Mouse (Mus musculus) adipocyte (in vitro differentiated cells): Measurements from ENCODE around the gene Nipa1.

Experiments
- DNase-seq: peaks from one replicate; pipeline ENCODE4 v3.0.0-alpha.2; 2016; ENCODE audit warnings: low spot score

Gene Nipa1

DNA sequence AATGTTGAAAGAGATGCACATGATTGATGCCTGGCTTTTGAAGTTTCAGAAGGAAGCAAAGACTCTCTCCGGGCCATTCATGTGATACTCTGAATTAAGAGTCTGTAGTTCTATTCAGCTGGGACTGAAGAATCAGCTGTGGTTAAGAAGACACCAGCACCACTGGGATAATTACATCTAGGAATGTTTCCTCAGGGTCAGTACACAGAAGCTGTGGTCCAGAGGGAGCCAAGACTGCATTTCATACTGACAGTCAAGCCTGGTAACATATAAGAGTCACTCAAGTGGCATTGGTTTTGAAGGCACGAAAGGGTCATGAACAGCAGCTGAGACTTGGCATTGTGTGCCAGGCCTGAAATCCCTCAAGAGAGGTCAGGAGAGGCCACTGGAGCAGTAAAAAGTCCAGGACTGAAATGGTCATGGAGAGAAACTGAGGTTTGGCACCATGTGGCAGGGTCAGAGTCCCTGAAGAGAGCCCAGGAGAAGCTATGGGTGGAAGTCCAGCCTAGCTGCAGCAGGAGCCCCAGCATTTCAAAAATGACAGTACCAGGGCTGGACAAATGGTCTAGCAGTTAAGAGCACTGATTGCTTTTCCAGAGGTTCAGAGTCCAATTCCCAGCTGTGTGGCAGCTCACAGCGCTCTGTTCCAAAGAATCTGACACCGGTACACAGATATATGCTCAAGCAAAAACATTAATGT is 9.3 kb downstream of the Nipa1 start:
- peak; percentile 36 for DNase-seq

DNA sequence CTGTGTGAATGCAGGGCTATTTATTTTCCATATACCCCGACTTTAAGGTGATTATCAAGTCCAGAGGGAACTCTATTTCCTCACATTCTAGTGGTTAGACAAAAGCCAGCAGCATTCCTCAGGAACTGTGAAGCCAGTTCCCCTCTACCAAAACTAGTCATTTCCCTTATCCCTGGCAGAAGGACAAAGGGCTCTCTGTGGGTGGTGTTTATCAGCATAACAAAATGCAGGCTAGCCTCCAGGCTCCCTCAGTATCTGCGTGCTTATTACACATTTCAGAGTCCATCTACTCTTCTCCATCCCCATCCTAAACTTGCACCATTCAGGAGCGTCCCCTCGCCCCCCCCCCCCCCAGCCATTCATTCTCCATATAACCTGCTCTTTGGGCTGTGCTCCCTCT is 20.8 kb downstream of the Nipa1 start:
- DNase-seq, result no peak

DNA sequence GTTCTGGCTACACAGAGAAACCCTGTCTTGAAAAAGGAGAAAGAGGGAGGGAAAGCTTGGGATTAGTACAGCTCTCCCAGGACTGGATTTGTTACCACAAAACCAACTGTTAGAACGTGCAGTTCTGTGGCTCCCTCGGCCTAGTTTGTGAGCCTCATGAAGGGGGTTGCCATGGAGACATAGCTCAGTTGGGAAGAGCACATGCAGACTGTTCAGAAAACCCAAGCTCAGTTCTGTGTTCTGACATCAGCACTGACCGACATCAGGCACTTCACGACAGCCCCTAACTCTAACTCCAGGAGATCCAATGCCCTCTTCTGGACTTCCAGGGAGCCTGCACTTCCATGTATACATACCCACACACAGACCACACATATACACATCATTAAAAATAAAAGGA is 24.7 kb downstream of the Nipa1 start:
- DNase-seq, result no peak

DNA sequence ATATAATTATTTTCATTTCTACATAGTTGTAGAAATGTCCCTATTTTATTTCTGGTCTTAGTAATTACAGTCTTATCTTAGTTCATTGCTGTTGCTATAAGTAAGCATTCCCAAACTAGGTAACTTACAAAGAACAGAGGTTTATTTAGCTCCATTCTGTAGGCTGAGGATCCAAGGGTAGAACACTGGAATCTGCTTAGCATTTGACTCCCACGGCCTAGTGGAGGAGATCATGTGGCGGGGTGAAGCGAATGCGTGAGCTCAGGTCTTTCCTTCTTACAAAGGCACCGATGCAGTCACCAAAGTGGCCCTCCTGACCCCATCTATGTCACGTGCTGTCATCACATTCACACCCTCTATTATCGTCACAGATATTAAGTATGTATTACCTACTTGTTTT is 27.9 kb downstream of the Nipa1 start:
- DNase-seq, result no peak

DNA sequence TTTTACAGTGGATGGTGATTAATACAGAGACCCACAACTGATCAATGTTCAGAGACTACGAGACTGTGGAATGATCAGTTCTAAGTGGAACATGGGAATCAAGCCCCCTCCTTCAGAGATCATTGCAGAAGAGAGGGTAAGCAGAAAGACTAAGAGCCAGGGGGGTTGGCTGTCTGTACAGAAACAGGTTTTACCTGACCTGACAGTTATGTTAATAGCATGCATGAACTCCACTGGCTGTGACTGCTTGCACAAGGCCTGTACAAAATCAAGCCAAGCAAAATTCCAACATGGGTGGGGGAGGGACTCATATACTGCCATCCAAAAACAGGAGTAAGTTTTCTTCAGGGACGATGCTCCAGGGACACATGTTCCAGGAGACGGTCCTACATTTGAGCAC is 28.6 kb downstream of the Nipa1 start:
- DNase-seq, result no peak

DNA sequence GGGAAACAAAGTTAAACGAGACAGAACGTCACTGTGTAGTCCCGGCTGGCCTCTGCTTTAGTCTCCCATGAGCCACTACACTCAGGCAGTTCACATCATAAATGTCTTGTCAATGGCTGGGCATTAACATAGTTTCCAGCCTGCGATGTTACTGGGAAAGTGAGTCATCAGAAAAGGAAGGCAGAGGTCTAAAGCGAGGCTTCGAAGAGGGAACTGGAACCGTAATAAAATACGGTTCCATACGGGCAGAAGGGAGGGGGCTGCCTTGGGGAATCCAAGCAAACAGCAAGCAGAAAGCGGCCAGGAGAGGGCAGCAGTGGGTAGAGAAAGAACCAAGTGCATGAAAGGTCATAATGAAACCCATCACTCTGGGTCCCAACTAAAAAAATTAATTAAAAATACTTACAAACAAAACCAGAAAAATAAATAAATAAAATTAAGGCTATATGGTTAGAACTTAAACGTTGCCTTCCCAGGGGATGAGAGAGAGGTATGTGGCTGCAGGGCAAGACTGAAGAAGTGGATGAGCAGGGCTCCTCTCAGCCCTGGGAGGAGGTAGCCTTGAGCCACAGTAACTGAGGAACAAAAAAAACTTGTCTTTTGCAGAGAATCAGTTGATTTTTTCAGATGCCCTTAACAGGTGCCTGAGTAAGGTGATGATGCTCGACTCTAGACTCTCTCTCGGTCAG is 33.1 kb downstream of the Nipa1 start:
- DNase-seq, result peak; percentile 70

DNA sequence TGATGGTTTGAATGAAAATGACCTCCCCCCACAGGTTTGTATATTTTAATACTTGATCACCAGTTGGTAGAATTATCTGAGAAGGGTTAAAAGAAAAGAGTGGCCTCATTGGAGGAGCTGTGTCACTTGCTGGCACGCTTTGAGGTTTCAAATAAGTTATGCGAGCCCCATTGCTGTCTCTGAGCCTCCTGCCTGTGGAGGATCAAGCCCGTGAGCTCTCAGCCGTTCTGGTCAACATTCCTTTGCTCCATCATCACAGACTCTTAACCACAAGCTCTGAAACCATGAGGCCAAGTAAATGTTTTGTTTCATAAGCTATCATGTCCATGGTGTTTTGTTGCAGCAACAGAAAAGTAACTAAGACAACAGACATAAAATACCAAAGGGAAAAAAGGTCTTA is 35.0 kb downstream of the Nipa1 start:
- no peak for DNase-seq

DNA sequence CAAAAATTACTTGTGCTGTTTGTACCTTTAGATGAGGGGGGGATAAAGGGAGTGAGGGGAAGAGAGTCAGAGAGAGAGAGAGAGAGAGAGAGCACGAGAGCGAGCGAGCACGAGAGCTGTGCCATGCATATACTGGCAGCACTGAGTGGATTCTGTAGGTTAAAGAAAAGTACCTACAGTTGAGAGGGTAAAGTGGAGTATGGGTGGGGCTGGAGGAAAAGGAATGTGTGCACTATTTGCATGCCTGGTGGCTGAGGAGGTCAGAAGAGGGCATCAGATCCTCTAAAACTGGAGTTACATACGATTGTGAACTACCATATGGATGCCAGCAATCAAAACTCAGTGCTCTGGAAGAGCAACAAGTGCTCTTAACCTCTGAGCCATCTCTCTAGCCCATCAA is 36.6 kb downstream of the Nipa1 start:
- DNase-seq, result no peak

DNA sequence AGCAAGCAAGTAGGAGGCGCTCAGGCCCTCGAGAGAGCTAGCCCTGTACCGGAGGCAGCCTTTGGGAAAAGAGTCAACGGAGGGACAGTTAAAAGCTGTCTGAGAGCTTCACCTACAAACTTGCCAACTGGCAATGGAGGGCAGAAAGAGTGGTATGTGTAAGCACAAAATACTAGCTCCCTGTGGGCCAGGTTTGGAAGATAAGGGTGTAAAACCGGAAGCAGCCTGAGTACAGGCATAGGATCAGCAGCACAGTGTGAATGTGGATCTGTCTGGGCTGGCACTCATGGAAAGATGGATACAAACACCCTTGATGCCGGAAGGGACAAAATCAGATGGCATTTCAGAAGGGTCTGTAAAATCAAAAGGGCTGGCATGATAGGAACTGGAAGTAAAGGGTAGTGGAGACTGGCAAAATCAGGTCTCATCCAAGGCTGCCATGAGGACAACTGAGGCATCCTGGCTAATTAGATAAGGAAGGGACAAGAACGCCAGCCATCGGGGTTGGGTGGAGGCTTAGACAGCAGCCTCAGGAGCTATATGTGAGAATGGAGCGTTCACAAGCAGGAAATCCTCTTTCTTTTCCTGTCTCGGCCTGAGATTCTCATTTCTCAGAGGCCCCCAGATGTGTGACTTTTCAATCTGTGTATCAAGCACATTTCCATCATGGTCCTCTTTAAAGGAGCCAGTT is 37.6 kb downstream of the Nipa1 start:
- DNase-seq, result no peak

DNA sequence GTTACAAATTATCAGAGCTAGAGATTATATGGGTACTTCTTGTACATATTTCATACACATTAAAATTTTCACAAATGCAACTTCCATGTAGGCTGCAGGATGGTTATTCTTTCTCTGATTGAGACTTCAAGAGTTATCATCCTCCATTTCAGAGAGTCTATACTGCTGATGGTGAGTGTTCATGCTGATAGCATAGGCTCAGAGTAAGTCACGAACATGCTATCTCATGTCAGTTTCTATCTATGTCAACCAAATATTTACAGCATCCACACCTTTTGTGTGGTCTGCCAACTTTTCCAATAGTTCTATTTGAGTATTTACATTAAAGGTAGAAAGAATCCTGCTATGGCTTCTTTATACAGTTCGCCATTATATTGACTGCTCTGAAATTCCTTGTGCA is 38.2 kb downstream of the Nipa1 start:
- no peak for DNase-seq

DNA sequence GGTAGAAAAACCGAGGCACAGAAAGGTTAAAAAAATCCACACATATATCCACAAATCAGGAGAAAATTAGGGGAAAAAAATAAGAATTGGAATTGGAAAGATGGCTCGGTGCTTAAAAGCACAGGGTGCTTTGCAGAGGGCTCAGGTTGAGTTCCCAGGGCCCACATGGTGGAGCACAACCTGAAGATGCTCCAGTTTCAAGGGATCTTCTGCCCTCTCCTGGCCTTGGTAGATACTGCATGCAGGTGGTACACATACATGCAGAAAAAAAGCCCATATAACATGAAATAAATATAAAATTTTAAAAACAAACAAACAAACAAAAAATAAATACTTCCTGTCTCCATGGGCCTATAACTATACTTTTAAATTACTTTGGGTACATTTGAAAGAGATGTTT is 45.3 kb downstream of the Nipa1 start:
- no peak for DNase-seq

DNA sequence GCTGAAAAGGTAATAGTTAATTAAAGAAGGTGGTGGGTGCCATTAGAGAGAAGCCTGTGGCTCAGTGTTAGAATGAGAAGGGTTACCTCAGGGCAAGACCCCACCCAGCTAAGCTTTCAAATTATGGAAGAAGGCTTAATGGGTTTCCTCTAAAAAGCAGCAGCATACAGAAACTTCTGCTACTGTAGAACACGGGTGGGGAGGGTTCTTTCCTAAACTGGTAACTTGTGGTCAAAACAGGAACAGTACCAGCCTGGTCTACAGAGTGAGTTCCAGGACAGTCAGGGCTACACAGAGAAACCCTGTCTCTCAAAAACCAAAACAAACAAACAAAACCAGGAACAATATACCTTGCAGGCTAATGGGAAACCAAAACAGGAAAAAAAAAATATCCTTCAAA is 50.3 kb downstream of the Nipa1 start:
- DNase-seq, result no peak

DNA sequence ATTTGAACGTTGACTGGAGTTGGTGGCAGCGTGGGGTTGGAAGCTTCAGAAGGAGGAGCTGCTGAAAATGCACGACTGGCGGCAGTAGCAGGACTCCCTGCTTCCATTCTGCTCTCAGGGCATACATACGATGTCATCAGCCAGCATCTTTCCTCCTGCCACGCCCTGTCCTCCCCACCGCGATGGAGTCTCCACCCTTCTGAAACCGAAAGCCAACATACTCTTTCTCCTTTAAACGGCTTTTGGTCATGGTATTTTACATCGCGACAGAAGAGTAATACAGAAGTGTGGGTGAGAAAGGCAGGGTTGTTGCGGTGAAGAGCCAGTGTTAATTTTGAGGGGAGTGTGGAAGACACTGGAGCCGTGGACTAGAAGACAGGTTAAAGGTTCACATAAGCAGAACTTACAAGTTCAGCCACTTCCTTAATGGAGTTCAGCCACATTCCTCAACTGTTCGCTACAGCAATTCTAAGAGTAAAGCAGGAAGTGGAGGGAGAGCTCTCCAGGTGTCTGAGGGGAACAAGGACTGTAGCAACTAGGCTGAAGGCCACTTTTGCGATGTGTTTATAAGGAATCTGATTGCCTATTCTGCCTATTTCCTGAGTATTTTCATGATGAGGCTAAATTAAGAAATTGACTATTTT is 51.4 kb downstream of the Nipa1 start:
- no peak for DNase-seq

DNA sequence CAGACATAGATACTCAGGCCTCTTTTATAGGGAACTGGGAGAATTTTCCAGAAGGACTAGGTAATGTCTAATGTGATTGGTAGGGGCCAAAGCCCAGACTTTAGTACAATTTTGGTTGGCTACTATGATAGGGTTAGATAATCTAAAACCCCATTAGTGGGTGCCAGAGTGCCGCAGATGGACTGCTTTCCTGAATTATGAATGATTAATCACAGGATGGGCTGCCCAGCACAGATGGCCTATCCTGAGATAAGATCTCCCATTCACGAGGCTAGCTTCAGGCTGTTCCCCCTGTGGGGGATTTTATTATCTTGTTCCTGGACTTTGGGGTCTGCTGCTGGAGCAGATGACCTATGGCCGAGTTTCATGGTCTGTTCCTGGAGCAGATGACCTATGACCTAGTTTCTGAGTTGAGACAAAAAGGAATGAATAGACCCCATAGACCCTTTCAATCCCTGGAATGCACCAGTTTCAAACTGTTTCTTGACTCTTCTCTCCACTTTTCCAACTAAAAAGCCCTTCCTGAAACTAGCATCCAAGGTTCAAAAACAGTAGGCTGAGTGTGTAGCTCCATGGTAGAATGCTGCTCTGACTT is 52.8 kb downstream of the Nipa1 start:
- DNase-seq, result no peak

DNA sequence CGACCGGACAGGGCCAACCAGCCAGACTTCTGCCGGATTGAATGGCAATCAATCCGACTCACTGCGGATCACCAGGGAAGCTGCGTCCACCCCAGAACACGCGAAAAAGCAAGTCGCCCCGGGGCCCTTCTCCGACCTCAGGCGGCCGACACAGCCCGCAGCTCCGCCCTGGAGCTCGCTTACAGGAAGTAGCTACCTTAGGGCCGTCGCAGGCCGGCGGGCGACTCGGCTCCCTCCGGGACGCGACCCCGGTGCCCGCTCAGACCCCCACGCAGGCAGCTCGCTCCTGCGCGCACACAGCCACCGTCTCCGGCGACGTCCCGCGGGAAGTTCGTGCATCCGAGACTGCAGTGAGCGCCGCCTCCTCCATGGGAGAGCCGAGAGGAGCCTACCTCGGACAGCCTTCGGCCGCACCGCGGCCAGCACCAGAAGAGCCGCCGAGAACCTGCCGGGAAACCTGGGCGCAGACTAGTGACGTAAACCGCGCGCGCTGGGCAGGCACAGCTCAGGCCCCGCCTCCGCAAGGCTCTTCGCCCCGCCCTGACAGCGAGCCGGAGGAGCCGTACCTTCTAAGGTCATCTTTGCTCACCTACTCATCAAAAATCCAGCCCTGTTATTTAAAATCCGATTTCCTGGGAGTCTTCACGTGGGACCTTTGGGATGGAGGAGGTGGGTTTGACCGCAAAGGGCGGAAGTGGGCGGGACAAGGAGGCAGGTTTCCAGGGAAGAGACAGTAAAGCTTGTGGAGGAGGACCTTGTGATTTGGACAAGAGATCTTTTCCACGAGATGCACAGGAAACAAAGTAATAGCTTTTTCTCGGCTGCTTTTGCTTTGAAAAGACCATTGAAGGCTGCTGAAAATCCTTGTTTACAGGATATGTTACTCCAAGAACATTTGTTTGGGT is 57.5 kb downstream of the Nipa1 start, which contains the start of gene Nipa2:
Gene Nipa2 (minus strand): TSS at position 473 of the 905 bp plus-strand sequence.
- DNase-seq, result peak; percentile 82

DNA sequence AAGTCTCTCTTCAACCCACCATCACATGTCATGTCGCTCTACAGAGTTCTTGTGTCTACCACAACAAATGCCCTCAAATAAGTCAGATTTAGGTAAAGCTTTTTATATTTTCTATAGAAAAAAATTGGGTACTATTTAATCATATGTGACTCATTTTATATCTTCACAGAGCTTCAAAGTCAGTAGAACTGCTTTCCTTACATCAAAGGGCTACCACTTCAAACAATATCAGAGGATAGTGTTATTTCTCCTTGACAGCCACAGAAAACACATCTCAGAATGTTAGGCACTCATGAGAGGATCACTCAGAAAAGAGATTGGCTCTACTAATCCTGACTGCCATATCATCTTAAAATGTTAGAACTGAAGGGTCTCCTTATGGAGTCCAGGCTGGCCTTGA is 59.2 kb downstream of the Nipa1 start:
- DNase-seq, result no peak

DNA sequence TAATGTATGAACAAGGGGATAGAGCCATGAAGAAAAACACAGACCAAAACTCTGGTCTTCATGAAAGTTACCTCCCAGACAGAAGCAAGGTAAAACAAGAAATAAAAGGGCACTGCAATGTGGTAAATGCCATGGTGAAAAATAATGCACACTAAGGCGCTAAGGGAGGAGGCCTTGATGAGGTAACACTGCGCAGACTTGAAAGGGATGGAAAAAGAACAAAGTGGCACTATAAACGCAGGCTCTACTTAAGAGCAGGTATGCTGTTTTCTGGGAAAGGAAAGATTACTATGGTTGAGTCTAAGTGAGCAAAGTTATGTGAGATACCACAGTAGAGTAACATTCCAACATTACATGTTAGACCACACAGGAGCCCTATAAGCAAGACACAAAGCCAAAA is 60.0 kb downstream of the Nipa1 start:
- DNase-seq, result no peak

DNA sequence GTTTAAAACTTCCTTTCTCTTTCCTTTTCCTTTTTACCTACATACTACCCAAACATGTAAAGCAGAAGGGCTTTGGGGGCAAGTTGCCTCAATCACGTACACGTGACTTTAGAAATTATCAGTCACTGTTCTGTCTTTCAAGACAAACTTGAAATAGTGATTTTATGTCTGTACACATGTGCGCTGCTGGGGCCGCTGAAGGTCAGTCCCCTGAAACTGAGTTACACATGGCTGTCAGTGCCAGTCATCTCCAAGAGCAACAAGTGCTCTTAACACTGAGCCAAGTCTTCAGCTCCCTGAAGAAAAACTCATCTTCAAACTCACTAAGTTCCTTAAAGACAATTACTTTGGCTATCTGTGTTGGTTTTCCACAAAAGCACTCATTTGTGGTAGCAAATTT is 61.8 kb downstream of the Nipa1 start:
- no peak for DNase-seq

DNA sequence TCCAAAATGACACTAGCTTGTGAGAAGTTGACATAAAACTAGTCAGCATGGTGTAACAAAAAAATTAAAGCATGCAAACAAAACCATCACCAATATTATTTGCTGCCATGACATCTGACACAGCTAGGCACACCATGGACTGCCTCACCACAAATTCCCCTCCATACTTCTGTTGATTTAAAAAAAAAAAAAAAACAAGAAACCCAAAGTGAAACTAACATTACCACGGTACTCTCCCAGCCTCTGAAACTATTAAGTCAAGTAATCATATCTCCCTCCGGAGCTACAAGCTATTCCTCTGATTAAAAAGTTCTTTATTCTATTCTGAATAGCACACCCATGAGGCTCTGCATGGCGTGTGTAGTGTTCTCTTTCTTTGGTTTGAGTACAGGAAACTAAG is 62.6 kb downstream of the Nipa1 start:
- DNase-seq, result no peak

DNA sequence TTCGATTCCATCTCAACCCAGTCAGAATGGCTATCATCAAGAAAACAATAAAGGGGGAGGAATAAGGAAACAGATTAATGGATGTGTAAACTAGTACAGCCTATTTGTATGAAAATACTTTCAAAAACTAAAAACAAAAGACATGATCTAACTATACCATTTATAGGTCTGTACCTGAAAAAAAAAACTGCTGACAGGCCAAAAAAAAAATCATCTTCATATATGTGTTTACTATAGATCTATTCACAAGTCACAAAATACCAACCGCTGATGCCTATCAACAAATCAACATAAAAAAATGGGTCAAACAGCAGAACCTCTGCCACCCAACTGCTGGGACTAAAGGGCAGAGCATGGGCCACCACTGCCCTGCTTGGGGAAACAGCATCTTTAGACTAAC is 63.7 kb downstream of the Nipa1 start:
- DNase-seq, result no peak

DNA sequence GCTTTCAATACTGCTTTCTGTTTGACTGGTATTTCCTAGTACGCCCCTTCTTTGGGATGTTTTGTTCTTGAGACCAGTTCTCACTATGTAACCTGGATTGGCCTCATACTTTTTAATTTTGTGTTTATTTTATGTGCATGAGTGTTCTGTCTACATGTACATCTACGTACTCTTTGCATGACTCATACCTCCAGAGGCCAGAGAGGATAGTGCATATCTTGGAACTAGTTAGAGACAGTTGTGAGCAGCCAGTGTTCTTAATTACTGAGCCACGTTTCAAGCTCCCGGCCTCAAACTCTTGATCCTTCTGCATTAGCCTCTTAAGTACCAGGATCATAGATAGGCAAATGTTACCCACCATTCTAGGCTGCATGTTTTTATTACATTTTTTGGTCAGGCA is 81.4 kb downstream of the Nipa1 start:
- DNase-seq, result no peak
